Mouse (Mus musculus): ENCODE results near the gene Slc25a48.

The Slc25a48 gene

GRCm38 (mm10) chr13:56449239-56450030 lies 11.3 kb downstream of the Slc25a48 start:
- no peak for DNase-seq (ENCODE audit: low read depth, low spot score)

- DNase-seq (ENCODE audit: low read depth, low spot score) = no peak
Observed at GRCm38 (mm10) chr13:56450035-56450434, 11.9 kb downstream of the Slc25a48 start.

GRCm38 (mm10) chr13:56458001-56458400 lies 19.8 kb downstream of the Slc25a48 start:
- no peak for DNase-seq (ENCODE audit: low read depth, low spot score)

GRCm38 (mm10) chr13:56461460-56461859 lies 23.3 kb downstream of the Slc25a48 start:
- no peak for DNase-seq (ENCODE audit: low read depth, low spot score)

GRCm38 (mm10) chr13:56462791-56463190 lies 24.6 kb downstream of the Slc25a48 start:
- DNase-seq (ENCODE audit: low read depth, low spot score) = no peak

GRCm38 (mm10) chr13:56463261-56463660 lies 25.1 kb downstream of the Slc25a48 start:
- DNase-seq (ENCODE audit: low read depth, low spot score) = no peak

GRCm38 (mm10) chr13:56463750-56464149 lies 25.6 kb downstream of the Slc25a48 start:
- no peak for DNase-seq (ENCODE audit: low read depth, low spot score)

GRCm38 (mm10) chr13:56467786-56468185 lies 29.6 kb downstream of the Slc25a48 start:
- DNase-seq (ENCODE audit: low read depth, low spot score) = no peak

- DNase-seq (ENCODE audit: low read depth, low spot score) = no peak
Observed at GRCm38 (mm10) chr13:56468536-56468935, 30.4 kb downstream of the Slc25a48 start.

GRCm38 (mm10) chr13:56471211-56471610 lies 33.1 kb downstream of the Slc25a48 start:
- no peak for DNase-seq (ENCODE audit: low read depth, low spot score)

GRCm38 (mm10) chr13:56471951-56472350 lies 33.8 kb downstream of the Slc25a48 start:
- no peak for DNase-seq (ENCODE audit: low read depth, low spot score)

GRCm38 (mm10) chr13:56472661-56473060 lies 34.5 kb downstream of the Slc25a48 start:
- DNase-seq (ENCODE audit: low read depth, low spot score) = no peak

GRCm38 (mm10) chr13:56475363-56475762 lies 37.2 kb downstream of the Slc25a48 start:
- no peak for DNase-seq (ENCODE audit: low read depth, low spot score)

- DNase-seq (ENCODE audit: low read depth, low spot score) = no peak
Observed at GRCm38 (mm10) chr13:56476790-56477189, 38.6 kb downstream of the Slc25a48 start.

- no peak for DNase-seq (ENCODE audit: low read depth, low spot score)
Observed at GRCm38 (mm10) chr13:56477271-56477670, 39.1 kb downstream of the Slc25a48 start.

- no peak for DNase-seq (ENCODE audit: low read depth, low spot score)
Observed at GRCm38 (mm10) chr13:56478027-56478426, 39.9 kb downstream of the Slc25a48 start.

- no peak for DNase-seq (ENCODE audit: low read depth, low spot score)
Observed at GRCm38 (mm10) chr13:56482146-56482545, 44.0 kb downstream of the Slc25a48 start, which contains the start of gene Il9. TSS of gene Il9 (minus strand) at chr13:56482246.

- DNase-seq (ENCODE audit: low read depth, low spot score) = no peak
Observed at GRCm38 (mm10) chr13:56488012-56488411, 49.9 kb downstream of the Slc25a48 start.

- DNase-seq (ENCODE audit: low read depth, low spot score) = no peak
Observed at GRCm38 (mm10) chr13:56494440-56494839, 56.3 kb downstream of the Slc25a48 start.

- DNase-seq (ENCODE audit: low read depth, low spot score) = no peak
Observed at GRCm38 (mm10) chr13:56500132-56500531, 62.0 kb downstream of the Slc25a48 start.

GRCm38 (mm10) chr13:56500636-56501035 lies 62.5 kb downstream of the Slc25a48 start:
- no peak for DNase-seq (ENCODE audit: low read depth, low spot score)

GRCm38 (mm10) chr13:56501866-56502420 lies 63.8 kb downstream of the Slc25a48 start:
- DNase-seq (ENCODE audit: low read depth, low spot score) = no peak

- no peak for DNase-seq (ENCODE audit: low read depth, low spot score)
Observed at GRCm38 (mm10) chr13:56506871-56507496, 68.8 kb downstream of the Slc25a48 start.
